Mouse (Mus musculus) hematopoietic stem cell, adult 5-6 weeks (primary cell): ENCODE data around the gene Lhfp. TPM values are rescaled to one million over a fixed set of nuclear protein-coding genes. Genes with fewer than 3 reads are reported as not detected.
"Not testable (repeated sequence)": the region's sequence is repeated elsewhere in the genome, so short reads cannot be mapped to it uniquely, and the experiment has no call there.

Experiments
- ATAC-seq, 2 experiments: fragments of 125-278 bp in 1 of 2; replicated peaks in 1 of 2; 2 replicates each; pipeline ENCODE4 v1.8.0; 2016 to 2017; ENCODE audit warnings: inconsistent platforms in 2 of 2, mild to moderate bottlenecking in 2 of 2, moderate number of reproducible peaks in 2 of 2, low read depth in 1 of 2, moderate TSS enrichment in 1 of 2; ENCODE audit not compliant: low FRiP score in 2 of 2, poor library complexity in 2 of 2, severe bottlenecking in 2 of 2, insufficient read depth in 1 of 2, low TSS enrichment in 1 of 2
- total RNA-seq: library from RNA; stranded (forward); fragments of 172-1452, 232-1000 nt; gene quantifications from 2 replicates; pipeline ENCODE4 v1.2.3, GENCODE M21; 2017

The Lhfp gene
- total RNA-seq, 1 experiment from 2014 or later: not detected

- no peak for ATAC-seq
These were observed 217.4 kb downstream of the Lhfp start for GRCm38 (mm10) chr3:53258657-53259158.

- no peak for ATAC-seq
These were observed 224.8 kb downstream of the Lhfp start for GRCm38 (mm10) chr3:53266116-53266515.

DNA sequence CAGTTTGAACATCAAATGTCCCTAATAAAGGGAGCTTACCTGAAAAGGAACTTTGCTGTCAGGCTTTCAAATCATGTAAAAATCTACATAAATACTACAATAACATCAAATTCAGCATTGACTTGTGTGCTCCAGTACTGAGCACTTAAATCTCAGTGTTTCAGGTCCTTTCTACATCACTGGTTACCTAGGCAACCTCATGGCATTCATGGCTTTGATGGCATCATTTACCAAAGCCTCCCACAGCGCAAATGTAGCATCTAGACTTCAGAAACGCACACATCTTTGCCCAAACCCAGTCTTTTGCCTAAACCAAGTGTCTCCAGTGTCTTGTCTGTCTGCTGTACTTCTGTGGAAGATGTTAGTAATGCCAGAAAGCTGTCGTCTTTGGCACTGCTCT is 225.7 kb downstream of the Lhfp start:
- no peak for ATAC-seq

DNA sequence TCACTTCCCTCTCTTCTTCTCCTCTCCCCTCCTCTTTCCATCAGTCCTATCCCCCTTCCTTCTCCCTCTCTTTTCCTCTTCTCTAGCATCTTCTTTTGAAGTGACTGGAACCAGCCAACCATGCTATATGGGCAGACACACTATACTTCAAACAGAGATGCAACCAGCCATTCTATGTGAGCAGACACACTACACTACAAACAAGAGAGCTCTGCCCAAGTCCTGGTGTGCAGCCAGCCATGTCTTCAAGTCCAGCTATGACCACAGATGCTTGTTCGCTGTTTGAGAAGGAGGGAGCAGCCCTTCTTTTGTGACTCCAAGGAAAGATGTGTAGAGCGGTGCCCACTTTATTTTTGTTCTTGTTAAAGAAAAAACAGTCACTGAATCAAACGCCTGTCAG is 231.9 kb downstream of the Lhfp start:
- ATAC-seq: no peak

GRCm38 (mm10) chr3:53277993-53278392 is 236.7 kb downstream of the Lhfp start:
- ATAC-seq: no peak

DNA sequence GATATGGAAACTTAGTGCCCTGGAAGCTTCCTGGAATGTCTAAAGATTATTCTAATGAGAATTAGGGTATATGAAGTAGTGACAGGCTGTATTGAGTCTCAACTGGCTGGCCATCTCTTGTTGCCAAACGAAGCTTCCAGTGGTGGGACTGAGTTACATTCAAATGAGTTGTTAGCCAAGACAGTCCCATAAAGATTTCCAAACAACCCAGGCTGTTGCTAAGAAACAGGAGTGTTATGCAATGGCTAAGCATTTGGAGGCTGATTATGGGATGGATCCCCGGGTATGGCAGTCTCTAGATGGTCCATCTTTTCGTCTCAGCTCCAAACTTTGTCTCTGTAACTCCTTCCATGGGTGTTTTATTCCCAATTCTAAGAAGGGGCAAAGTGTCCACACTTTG is 240.7 kb downstream of the Lhfp start:
- not testable (repeated sequence) for ATAC-seq

- ATAC-seq: no peak
These were observed 242.7 kb downstream of the Lhfp start for GRCm38 (mm10) chr3:53284023-53284422.

DNA sequence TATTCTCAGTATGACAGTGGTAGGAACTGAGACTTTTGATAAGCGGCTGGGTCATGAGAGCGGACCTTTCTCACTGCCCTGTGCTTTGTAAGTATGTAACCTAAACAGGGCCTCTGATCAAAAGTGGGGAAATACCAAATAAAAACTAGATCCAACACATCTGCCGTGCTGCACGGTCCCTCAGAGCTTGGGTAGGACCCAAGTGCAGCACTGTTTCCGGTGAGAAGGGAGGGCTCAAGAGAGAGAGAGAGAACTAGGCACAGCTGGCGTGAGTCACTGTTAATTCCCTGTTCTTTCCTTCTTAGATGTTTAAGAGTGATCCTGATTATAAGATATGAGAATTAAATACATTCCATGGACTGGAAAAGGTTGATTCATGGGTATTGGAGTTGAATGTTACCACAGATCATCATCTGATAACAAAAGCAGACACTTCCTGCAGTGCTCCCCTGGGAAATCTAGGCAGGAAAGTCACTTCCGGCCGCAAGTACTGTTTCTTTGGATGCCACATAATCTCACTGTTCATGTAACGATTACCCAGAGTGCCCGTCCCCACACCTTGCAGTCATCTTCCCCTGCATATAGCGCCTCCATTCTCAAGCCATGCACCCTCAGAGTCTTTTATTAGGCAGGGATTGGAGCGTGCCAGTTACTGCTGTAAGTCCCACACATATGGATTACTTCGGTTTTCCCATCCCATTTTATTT is 243.3 kb downstream of the Lhfp start:
- ATAC-seq: peak; percentile 56 to 82

- no peak for ATAC-seq
These were observed 247.3 kb downstream of the Lhfp start for GRCm38 (mm10) chr3:53288662-53289061.

GRCm38 (mm10) chr3:53289589-53290219 is 248.4 kb downstream of the Lhfp start:
- no peak for ATAC-seq

DNA sequence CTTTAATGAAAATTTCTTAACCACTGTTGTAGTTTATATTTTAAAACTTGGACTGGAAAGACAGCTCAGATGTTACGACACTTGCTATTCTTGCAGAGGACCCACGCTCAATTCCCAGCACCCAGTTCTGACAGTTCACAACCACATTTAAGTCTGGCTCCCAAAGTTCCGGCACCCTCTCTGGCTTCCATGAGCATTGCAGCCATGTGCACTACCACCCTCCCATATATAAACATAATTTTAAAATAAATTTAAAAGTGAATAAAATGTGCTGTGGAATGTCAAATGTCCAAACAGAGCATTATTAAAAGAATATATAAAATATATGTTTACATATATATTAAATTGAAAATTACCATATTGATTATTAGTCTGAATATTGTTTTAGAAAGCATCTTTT is 249.9 kb downstream of the Lhfp start:
- ATAC-seq: no peak

- ATAC-seq: no peak
These were observed 250.6 kb downstream of the Lhfp start for GRCm38 (mm10) chr3:53291945-53292344.

GRCm38 (mm10) chr3:53292474-53292873 is 251.1 kb downstream of the Lhfp start:
- ATAC-seq: no peak

DNA sequence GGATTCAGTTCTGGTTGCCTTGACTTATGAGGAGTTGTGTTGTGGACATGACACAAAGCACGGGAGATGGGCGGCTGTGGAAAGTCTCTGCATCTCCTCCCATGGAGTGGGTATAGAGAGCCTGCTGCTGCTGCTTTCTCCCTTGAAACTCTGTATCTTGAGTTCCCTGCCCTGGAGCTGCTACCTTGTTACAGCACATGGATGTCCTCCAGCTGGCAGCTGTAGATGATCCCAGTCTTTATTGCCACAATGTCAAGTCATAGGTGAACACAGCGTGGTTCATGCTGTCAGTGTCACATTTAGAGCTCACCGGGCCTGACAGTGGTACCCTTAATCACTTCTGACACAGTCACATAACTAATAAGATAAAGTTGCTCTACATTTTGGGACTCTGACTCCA is 251.7 kb downstream of the Lhfp start:
- ATAC-seq: no peak

DNA sequence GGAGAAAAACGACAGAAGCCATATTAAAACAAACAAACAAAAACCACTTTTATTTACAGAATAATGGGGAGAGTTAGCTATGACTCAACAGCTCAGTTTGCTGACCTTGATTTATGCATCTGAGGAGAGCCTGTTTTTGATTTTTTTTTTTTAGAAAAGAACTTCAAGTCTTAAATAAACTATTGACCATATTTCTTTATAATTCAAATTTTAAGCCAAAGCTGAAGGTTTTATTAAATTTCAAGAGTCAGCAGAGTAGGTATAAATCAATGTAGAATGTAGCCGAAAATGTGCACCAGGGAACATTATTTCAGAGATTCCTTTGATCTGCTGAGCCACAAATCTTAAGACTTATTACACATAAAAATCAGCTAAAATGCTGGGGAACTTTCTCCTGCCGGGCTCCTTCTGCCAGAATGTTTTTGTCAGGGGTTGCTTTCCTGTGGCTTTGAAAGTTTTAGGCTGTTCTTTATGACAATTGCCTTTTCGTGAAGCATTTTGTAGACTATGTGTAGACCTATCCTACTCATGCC is 252.6 kb downstream of the Lhfp start:
- ATAC-seq: no peak

DNA sequence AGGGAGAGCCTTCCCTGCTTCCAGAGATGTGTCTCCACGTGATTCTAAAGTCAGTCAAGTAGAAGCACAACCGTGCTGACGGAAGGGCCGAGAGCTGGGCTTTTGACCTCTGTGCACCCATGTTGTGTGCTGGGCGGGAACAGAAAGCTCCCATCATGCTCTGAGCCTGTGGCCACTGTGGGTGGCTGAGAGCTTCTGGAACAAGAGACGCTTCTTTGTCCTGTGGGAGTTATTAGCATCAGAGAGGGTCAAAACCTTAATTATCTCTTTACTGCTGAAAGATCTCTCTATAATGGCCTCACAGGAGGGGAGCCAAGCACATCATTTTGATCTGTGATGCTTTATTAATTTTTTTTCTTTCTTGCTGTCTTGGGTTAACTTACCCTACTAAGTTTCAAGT is 253.5 kb downstream of the Lhfp start:
- no peak for ATAC-seq

DNA sequence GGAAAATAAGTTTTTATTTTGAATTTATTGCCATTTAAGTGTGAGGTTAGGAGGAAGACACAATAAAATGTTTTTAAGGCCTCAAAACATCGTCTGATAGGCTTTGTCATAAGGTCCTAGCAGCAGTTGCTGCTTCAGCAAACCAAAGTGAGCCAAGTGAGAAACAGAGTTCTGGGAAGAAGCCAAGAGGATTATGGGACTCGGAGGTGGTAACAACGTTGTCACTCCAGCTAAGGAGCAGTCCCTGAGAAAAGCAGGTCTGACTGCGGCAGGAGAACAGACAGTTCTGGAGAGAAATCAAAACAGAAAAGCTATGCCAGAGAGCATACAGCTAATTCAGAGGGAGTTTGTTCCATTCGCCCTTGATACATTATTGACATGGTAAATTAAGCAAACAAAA is 260.5 kb downstream of the Lhfp start:
- no peak for ATAC-seq

DNA sequence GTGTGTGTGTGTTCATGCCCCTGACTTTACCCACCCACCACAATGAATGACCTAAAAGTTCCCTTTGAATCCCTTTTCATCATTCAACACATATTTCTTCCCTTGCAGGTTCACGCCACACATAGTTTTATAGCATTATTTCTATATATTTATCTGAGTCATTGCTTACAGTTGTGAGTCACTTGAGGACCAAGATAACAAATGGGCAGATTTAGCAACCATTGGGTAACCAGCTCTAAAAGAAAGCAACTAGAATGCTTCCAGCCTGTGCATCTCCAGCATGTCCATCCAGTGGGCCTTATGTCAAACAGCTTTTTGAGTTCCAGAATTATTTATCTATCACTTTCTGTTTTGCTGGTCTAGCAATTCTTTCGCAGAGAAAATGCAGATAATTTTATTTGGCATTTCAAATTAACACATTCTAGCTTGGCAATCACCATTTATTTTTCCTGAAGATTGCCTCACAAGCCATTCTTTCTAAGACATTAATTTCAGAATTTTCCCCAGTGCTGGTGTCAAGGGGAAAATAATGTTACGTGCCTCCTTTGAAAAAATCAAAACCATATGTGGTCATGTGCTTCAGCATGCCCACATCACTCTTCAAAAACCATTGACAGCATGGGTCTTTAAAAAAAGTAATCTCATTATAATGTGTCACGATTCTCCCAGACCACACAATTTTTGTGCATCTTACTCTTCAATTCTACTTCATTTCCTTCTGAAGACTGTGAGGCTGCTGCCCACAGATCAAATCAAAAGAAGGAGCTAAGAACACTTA is 263.0 kb downstream of the Lhfp start:
- no peak for ATAC-seq
